Mouse (Mus musculus) ES-E14 (cell line): ENCODE measurements around the gene Grm4.

Experiments used
- CHD2 ChIP-seq: IDR thresholded peaks from 2 replicates; pipeline ENCODE4 v1.6.1; 2014; ENCODE audit warnings: mild to moderate bottlenecking, low read depth, low read length, inconsistent platforms
- HCFC1 ChIP-seq: IDR thresholded peaks from 2 replicates; pipeline ENCODE4 v1.6.1; 2012; ENCODE audit warnings: low read length, inconsistent platforms, borderline replicate concordance; ENCODE audit not compliant: insufficient read depth
- MAFK ChIP-seq: IDR thresholded peaks from 2 replicates; pipeline ENCODE4 v1.6.1; 2014; ENCODE audit warnings: mild to moderate bottlenecking, low read depth, low read length, inconsistent platforms; ENCODE audit not compliant: insufficient read depth
- ZNF384 ChIP-seq: IDR thresholded peaks from 2 replicates; pipeline ENCODE4 v1.6.1; 2012; ENCODE audit warnings: low read depth, low read length, inconsistent platforms

GRCm38 (mm10) chr17:27549234-27549633 is 28.0 kb upstream of the Grm4 start:
- TF ChIP-seq HCFC1: no peak
- TF ChIP-seq CHD2: no peak
- no peak for TF ChIP-seq MAFK
- TF ChIP-seq ZNF384: no peak
